Mouse (Mus musculus) olfactory bulb, adult 2 months (tissue): ENCODE measurements around the gene 1700037C18Rik.

Experiments
- CTCF ChIP-seq: fragments of 200-500 bp; IDR thresholded peaks from 2 replicates; pipeline ENCODE4 v1.5.1; 2012; ENCODE audit warnings: low read depth, mild to moderate bottlenecking, low read length, moderate library complexity; ENCODE audit not compliant: insufficient read depth
- POLR2A ChIP-seq: fragments of 200-500 bp; IDR thresholded peaks from 2 replicates; pipeline ENCODE4 v1.6.1; 2012; ENCODE audit warnings: mild to moderate bottlenecking, low read depth, low read length, moderate library complexity; ENCODE audit not compliant: insufficient read depth

- TF ChIP-seq CTCF = no peak
- peak; percentile 79 for TF ChIP-seq POLR2A
Observed at GRCm38 (mm10) chr16:3884201-3885064, 24.1 kb downstream of the 1700037C18Rik start, which contains the start of the genes Zfp597 and Gm20695.
